Comparison of ENCODE assay signal across 10 mouse cellular contexts in the genomic region with DNA sequence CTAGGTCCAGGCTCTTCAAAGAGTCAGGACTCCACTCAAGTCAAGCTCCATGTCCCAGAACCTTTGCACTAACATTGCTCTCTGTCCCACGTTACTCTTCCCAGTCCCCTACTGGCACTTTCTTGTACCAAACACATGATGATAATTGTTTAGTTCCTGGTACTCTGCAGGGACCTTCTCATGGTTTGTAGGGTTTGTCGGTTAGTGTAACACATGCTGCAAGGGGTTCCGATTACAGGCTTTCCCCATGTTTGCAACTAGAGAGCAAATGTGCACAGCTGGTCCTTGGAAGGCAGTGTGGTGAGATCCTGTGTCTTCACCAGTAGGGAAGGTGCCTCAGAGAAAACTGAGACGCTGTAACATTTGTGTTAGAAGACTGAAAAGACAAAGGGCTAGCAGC. TPM values are rescaled to one million over a fixed set of nuclear protein-coding genes. Genes with fewer than 3 reads are reported as not detected.
DNase-seq lines count a peak whose midpoint lies in the region; ATAC-seq lines count a peak whose summit lies in the region.
"Had no signal": no experiment of that assay in that cellular context is flagged by ENCODE, and none has a peak within 500 bp of the region (broad histone marks: within the 10 kb centered on the region; RNA-seq: fewer than 3 reads in every experiment).

No protein-coding gene starts in this region.

- no peaks in the 10 kb centered on the region for H3K27me3 ChIP-seq in neural tube, embryonic 11.5 days (ENCODE audit: control insufficient read depth, insufficient read depth, low read length)
- no peaks in the 10 kb centered on the region for H3K27me3 ChIP-seq in neural tube, embryonic 15.5 days (replicated peaks)

- DNase-seq in heart, adult 18-20 months: peak; percentile 27 to 51
- no peak for DNase-seq in heart, postnatal 36 days
- DNase-seq in neural tube, embryonic 11.5 days (ENCODE audit: low spot score): no peak
- DNase-seq in heart, postnatal 14 days: peak; percentile 21 to 52
- DNase-seq in cerebellum, postnatal 25 days: no peak
- no peak for DNase-seq in layer of hippocampus, adult 9-11 months
- no peak for DNase-seq in thymus, postnatal 0 days (ENCODE audit: low spot score)
- DNase-seq: kidney, adult 8-10 months had no signal

- ATAC-seq in neural tube, embryonic 11.5 days (ENCODE audit: insufficient read depth, low FRiP score, low TSS enrichment): no peak
- no peak for ATAC-seq in neural tube, embryonic 15.5 days (ENCODE audit: low FRiP score)

- no peaks in the 10 kb centered on the region for H3K9me3 ChIP-seq in neural tube, embryonic 11.5 days (ENCODE audit: control insufficient read depth, low read length)
- H3K9me3 ChIP-seq in neural tube, embryonic 15.5 days (replicated peaks): no peaks in the 10 kb centered on the region

- 55% methylated on average over 4 of the region's 4 CpGs for WGBS in neural tube, embryonic 11.5 days
- WGBS in neural tube, embryonic 15.5 days: 61% methylated on average over 4 of the region's 4 CpGs

- peak overlapping the region; percentile 3 for H3K27ac ChIP-seq in neural tube, embryonic 11.5 days (ENCODE audit: low read depth, low read length)
- no peak overlapping the region; the same call in 1 of the 2 replicates for H3K27ac ChIP-seq in neural tube, embryonic 15.5 days (replicated peaks)
- H3K27ac ChIP-seq: liver, embryonic 14.5 days had no signal

- no peaks in the 10 kb centered on the region for H3K4me1 ChIP-seq in neural tube, embryonic 11.5 days (ENCODE audit: control insufficient read depth, insufficient read depth, low read length)
- H3K4me1 ChIP-seq in neural tube, embryonic 15.5 days: no peaks in the 10 kb centered on the region; the same call in 1 of the 2 replicates

- no peak overlapping the region for H3K9ac ChIP-seq in neural tube, embryonic 11.5 days (ENCODE audit: low read length)
- no peak overlapping the region for H3K9ac ChIP-seq in neural tube, embryonic 15.5 days (replicated peaks)
- H3K9ac ChIP-seq: liver, embryonic 14.5 days had no signal

- intact Hi-C loops in heart, postnatal 36 days (cut with DNase I): no loop called here
- intact Hi-C loops in heart, postnatal 14 days (cut with DNase I): no loop called here

- H3K36me3 ChIP-seq in neural tube, embryonic 11.5 days (ENCODE audit: control insufficient read depth, insufficient read depth, low read length): no peaks in the 10 kb centered on the region
- no peaks in the 10 kb centered on the region for H3K36me3 ChIP-seq in neural tube, embryonic 15.5 days

- H3K4me3 ChIP-seq in neural tube, embryonic 11.5 days (ENCODE audit: low read depth, low read length): no peak overlapping the region
- H3K4me3 ChIP-seq in neural tube, embryonic 15.5 days (replicated peaks): no peak overlapping the region

- H3K4me2 ChIP-seq in neural tube, embryonic 11.5 days (ENCODE audit: low read depth): no peak overlapping the region
- no peak overlapping the region for H3K4me2 ChIP-seq in neural tube, embryonic 15.5 days

RNA-seq across cellular contexts. Expression of gene Nedd4, which starts 8.6 kb away (rescaled TPM):
- 100 to 1,000 TPM; 343 to 345 TPM for total RNA-seq in heart, adult 18-20 months (2021)
- 100 to 1,000 TPM; 366 to 383 TPM for total RNA-seq in heart, postnatal 36 days (2021)
- polyA plus RNA-seq in neural tube, embryonic 11.5 days (2014; fragmentation: Nextera tagmentation; extraction: Ambion mirVana): 798 and 799 TPM in 2 replicates
- polyA plus RNA-seq in neural tube, embryonic 15.5 days (2015; fragmentation: Nextera tagmentation; extraction: Ambion mirVana): 375 and 397 TPM in 2 replicates
- 100 to 1,000 TPM; 405 to 416 TPM for total RNA-seq in heart, postnatal 14 days (2021)
- polyA plus RNA-seq in thymus, postnatal 0 days (2015; fragmentation: Nextera tagmentation; extraction: Ambion mirVana): 159 and 162 TPM in 2 replicates

Comparison
In these comparisons a context has a peak if more than half of its experiments do, and no peak if none do; other contexts are left out.
1. DNase-seq: peak in heart, adult 18-20 months (2 of 2) and heart, postnatal 14 days (2 of 2); none in heart, postnatal 36 days (0 of 2), neural tube, embryonic 11.5 days (single experiment), cerebellum, postnatal 25 days (0 of 2), layer of hippocampus, adult 9-11 months (single experiment) and thymus, postnatal 0 days (single experiment).